Mouse (Mus musculus): ENCODE results near the gene Hfe2.

- TF ChIP-seq CTCF (IDR thresholded peaks at IDR 0.05; ENCODE audit: extremely low read depth, insufficient read depth, insufficient read length, insufficient replicate concordance) (no peak), POLR2A (IDR thresholded peaks at IDR 0.05; ENCODE audit: low read depth, low read length) (no peak)
These were observed 46.4 kb downstream of the Hfe2 start for GRCm38 (mm10) chr3:96571336-96571735.

Data from spleen, adult 2 months (tissue).